ENCODE assay signal across 8 mouse cellular contexts in the genomic region with DNA sequence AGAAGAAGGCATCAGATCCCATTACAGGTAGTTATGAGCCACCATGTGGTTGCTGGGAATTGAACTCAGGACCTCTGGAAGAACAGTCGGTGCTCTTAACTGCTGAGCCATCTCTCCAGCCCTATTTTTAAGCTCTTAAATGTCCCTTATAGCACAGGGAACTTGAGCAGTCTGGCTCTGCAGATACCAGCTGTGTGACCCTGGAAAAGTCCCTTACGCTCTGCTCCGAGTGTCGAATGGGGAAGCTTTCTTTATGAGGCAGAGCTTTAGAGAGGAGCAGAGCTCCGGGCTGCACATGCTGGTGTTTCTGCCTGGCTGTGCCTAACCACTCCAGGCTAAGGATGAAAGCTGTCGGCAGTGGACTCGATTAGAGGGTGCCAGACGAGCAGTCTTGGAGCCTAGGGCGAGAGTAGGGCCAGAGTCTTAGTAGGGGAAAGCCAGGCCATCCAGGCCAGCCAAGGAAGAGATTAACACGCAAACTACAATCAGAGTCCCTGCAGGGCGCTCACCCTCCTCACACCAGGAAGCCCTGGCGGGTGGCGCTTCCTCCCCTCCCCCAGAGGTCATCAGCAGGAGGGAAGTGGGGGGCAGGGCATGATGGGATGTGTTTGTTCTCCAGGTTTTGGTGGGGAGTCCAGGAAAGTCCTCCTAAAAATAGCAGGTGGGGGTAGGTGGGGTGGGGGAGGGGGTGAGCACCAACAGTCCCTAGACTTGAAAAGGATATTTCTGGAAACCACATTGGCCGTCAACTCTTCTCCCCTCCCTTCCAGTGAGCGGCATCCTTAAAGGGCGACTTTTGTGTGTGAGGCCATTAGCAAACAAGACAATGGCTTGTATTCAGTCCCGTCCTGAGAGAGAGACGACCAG.
DNase-seq lines count a peak whose midpoint lies in the region; ATAC-seq lines count a peak whose summit lies in the region.

No protein-coding gene starts in this region.

- 8% methylated on average over 18 of the region's 18 CpGs for WGBS in liver, embryonic 13.5 days (ENCODE audit: insufficient replicate concordance)
- 33% methylated on average over 18 of the region's 18 CpGs for WGBS in stomach, embryonic 15.5 days

- peak overlapping the region; percentile 19 for H3K4me2 ChIP-seq in liver, embryonic 13.5 days
- no peak overlapping the region for H3K4me2 ChIP-seq in stomach, embryonic 15.5 days

- no peak overlapping the region for H3K9ac ChIP-seq in liver, embryonic 13.5 days
- H3K9ac ChIP-seq in stomach, embryonic 15.5 days: no peak overlapping the region

- H3K4me3 ChIP-seq in megakaryocyte, embryonic 14.5 days (replicated peaks): peak overlapping the region; percentile 56
- no peak overlapping the region for H3K4me3 ChIP-seq in liver, embryonic 13.5 days (replicated peaks)
- no peak overlapping the region for H3K4me3 ChIP-seq in stomach, embryonic 15.5 days (replicated peaks)

- H3K27me3 ChIP-seq in megakaryocyte, embryonic 14.5 days (replicated peaks): peaks cover 7% of the 10 kb centered on the region
- H3K27me3 ChIP-seq in liver, embryonic 13.5 days: no peaks in the 10 kb centered on the region
- no peaks in the 10 kb centered on the region for H3K27me3 ChIP-seq in stomach, embryonic 15.5 days (replicated peaks)

- no peaks in the 10 kb centered on the region for H3K36me3 ChIP-seq in megakaryocyte, embryonic 14.5 days (replicated peaks; ENCODE audit: low read length)
- no peaks in the 10 kb centered on the region for H3K36me3 ChIP-seq in liver, embryonic 13.5 days
- H3K36me3 ChIP-seq in stomach, embryonic 15.5 days: no peaks in the 10 kb centered on the region

- no peak for ATAC-seq in megakaryocyte, adult 5-6 weeks (ENCODE audit: poor library complexity, severe bottlenecking)
- ATAC-seq in hematopoietic stem cell, adult 5-6 weeks (replicated peaks in 1 of 2; ENCODE audit: insufficient read depth in 1 of 2, low FRiP score in 2 of 2, low TSS enrichment in 1 of 2, low read depth in 1 of 2, poor library complexity in 2 of 2, severe bottlenecking in 2 of 2): peak; percentile 39 to 41
- ATAC-seq in liver, embryonic 13.5 days (ENCODE audit: low read depth): peak; percentile 45
- ATAC-seq in stomach, embryonic 15.5 days (ENCODE audit: insufficient read depth, low FRiP score, low read depth): peak; percentile 24; the same call in 1 of the 2 replicates

- peaks cover 11% of the 10 kb centered on the region for H3K4me1 ChIP-seq in megakaryocyte, embryonic 14.5 days
- H3K4me1 ChIP-seq in liver, embryonic 13.5 days (replicated peaks): peaks cover 23% of the 10 kb centered on the region
- peaks cover 40% of the 10 kb centered on the region for H3K4me1 ChIP-seq in stomach, embryonic 15.5 days

- no peak overlapping the region for H3K27ac ChIP-seq in liver, embryonic 13.5 days
- H3K27ac ChIP-seq in stomach, embryonic 15.5 days: peak overlapping the region; percentile 77

- peak; percentile 72 for DNase-seq in embryo, embryonic 9.5 days (ENCODE audit: extremely low spot score)
- DNase-seq in liver, embryonic 13.5 days: no peak
- DNase-seq in frontal cortex, postnatal 10 days (ENCODE audit: low spot score in 2 of 2): no peak
- DNase-seq in T-cell, adult 2 months (ENCODE audit: low spot score): no peak

- H3K9me3 ChIP-seq in megakaryocyte, embryonic 14.5 days: peaks cover 26% of the 10 kb centered on the region
- H3K9me3 ChIP-seq in liver, embryonic 13.5 days (replicated peaks): 0 out of 2 replicates have a peak, but pooled peaks cover 5% of the 10 kb centered on the region
- no peaks in the 10 kb centered on the region for H3K9me3 ChIP-seq in stomach, embryonic 15.5 days
